Mouse (Mus musculus): Measurements from ENCODE around the gene Nfix.

The Nfix gene

GRCm38 (mm10) chr8:84738715-84739400 lies 61.3 kb downstream of the Nfix start:
- DNase-seq (ENCODE audit: low spot score in 2 of 2): no peak

- no peak for DNase-seq (ENCODE audit: low spot score in 2 of 2)
Observed at GRCm38 (mm10) chr8:84738266-84738665, 61.9 kb downstream of the Nfix start.

GRCm38 (mm10) chr8:84737608-84738007 lies 62.5 kb downstream of the Nfix start:
- peak; percentile 55 to 77 for DNase-seq (ENCODE audit: low spot score in 2 of 2)

GRCm38 (mm10) chr8:84736521-84736920 lies 63.6 kb downstream of the Nfix start:
- no peak for DNase-seq (ENCODE audit: low spot score in 2 of 2)

- no peak for DNase-seq (ENCODE audit: low spot score in 2 of 2)
Observed at GRCm38 (mm10) chr8:84735597-84735996, 64.5 kb downstream of the Nfix start.

- DNase-seq (ENCODE audit: low spot score in 2 of 2): no peak
Observed at GRCm38 (mm10) chr8:84734680-84735079, 65.5 kb downstream of the Nfix start.

GRCm38 (mm10) chr8:84733959-84734358 lies 66.2 kb downstream of the Nfix start:
- DNase-seq (ENCODE audit: low spot score in 2 of 2): no peak

GRCm38 (mm10) chr8:84732996-84733395 lies 67.1 kb downstream of the Nfix start:
- DNase-seq (ENCODE audit: low spot score in 2 of 2): no peak

- no peak for DNase-seq (ENCODE audit: low spot score in 2 of 2)
Observed at GRCm38 (mm10) chr8:84732545-84732944, 67.6 kb downstream of the Nfix start.

- no peak for DNase-seq (ENCODE audit: low spot score in 2 of 2)
Observed at GRCm38 (mm10) chr8:84731371-84732177, 68.6 kb downstream of the Nfix start.

GRCm38 (mm10) chr8:84730541-84731370 lies 69.4 kb downstream of the Nfix start:
- no peak for DNase-seq (ENCODE audit: low spot score in 2 of 2)

GRCm38 (mm10) chr8:84729921-84730362 lies 70.2 kb downstream of the Nfix start:
- DNase-seq (ENCODE audit: low spot score in 2 of 2): peak in 1 of 2 experiments; percentile 69

- peak in 1 of 2 experiments; percentile 62 for DNase-seq (ENCODE audit: low spot score in 2 of 2)
Observed at GRCm38 (mm10) chr8:84728474-84728873, 71.7 kb downstream of the Nfix start.

- DNase-seq (ENCODE audit: low spot score in 2 of 2): no peak
Observed at GRCm38 (mm10) chr8:84725941-84726259, 74.2 kb downstream of the Nfix start.

- DNase-seq (ENCODE audit: low spot score in 2 of 2): no peak
Observed at GRCm38 (mm10) chr8:84725246-84725940, 74.8 kb downstream of the Nfix start.

GRCm38 (mm10) chr8:84724683-84725082 lies 75.5 kb downstream of the Nfix start:
- no peak for DNase-seq (ENCODE audit: low spot score in 2 of 2)

GRCm38 (mm10) chr8:84723571-84723900 lies 76.6 kb downstream of the Nfix start:
- DNase-seq (ENCODE audit: low spot score in 2 of 2): no peak

GRCm38 (mm10) chr8:84722850-84723570 lies 77.1 kb downstream of the Nfix start, which contains the start of gene G430095P16Rik:
Gene G430095P16Rik (plus strand): TSS chr8:84723007.
- peak in 1 of 2 experiments; percentile 64 for DNase-seq (ENCODE audit: low spot score in 2 of 2)

GRCm38 (mm10) chr8:84722530-84722849 lies 77.7 kb downstream of the Nfix start:
- no peak for DNase-seq (ENCODE audit: low spot score in 2 of 2)

GRCm38 (mm10) chr8:84718959-84719690 lies 81.0 kb downstream of the Nfix start:
- DNase-seq (ENCODE audit: low spot score in 2 of 2): no peak
